Mouse (Mus musculus) stomach, embryonic 16.5 days (tissue): ENCODE data around the gene Syne3. TPM values are rescaled to one million over a fixed set of nuclear protein-coding genes. Genes with fewer than 3 reads are reported as not detected.

Experiments
- ATAC-seq: fragments of 200-750 bp; cut with Nextera tagmentation; 2 replicates; pipeline ENCODE4 v1.8.0; 2017; ENCODE audit warnings: moderate number of reproducible peaks, moderate TSS enrichment; ENCODE audit not compliant: insufficient read depth, low FRiP score
- H3K27ac ChIP-seq: fragments of 300-500 bp; sonication (generic); 2 replicates; pipeline ENCODE4 v1.5.1; 2014; ENCODE audit warnings: low read length
- H3K27me3 ChIP-seq: fragments of 300-500 bp; sonication (generic); 2 replicates; pipeline ENCODE4 v1.6.1; 2014; ENCODE audit warnings: low read length, control low read depth, mixed read lengths; ENCODE audit not compliant: control insufficient read depth, insufficient read depth
- H3K36me3 ChIP-seq: fragments of 300-500 bp; sonication (generic); 2 replicates; pipeline ENCODE4 v1.6.1; 2014; ENCODE audit warnings: low read length; ENCODE audit not compliant: control insufficient read depth, insufficient read depth
- H3K4me1 ChIP-seq: fragments of 300-500 bp; sonication (generic); 2 replicates; pipeline ENCODE4 v1.6.1; 2014; ENCODE audit warnings: low read length, control low read depth, mixed read lengths; ENCODE audit not compliant: control insufficient read depth, insufficient read depth
- H3K4me2 ChIP-seq: fragments of 300-500 bp; sonication (generic); 2 replicates; pipeline ENCODE4 v1.6.1; 2014; ENCODE audit warnings: low read depth, low read length, mixed read lengths
- H3K4me3 ChIP-seq: fragments of 300-500 bp; sonication (generic); replicated peaks from 2 replicates; pipeline ENCODE4 v1.5.1; 2014; ENCODE audit warnings: mild to moderate bottlenecking, low read length
- H3K9ac ChIP-seq: fragments of 300-500 bp; sonication (generic); 2 replicates; pipeline ENCODE4 v1.6.1; 2014; ENCODE audit warnings: low read length
- H3K9me3 ChIP-seq: fragments of 300-500 bp; sonication (generic); replicated peaks from 2 replicates; pipeline ENCODE4 v1.6.1; 2016; ENCODE audit warnings: low read length, control low read depth; ENCODE audit not compliant: control insufficient read depth
- WGBS: fragments of 180-500 bp; shearing (Covaris S2); extraction: QIAGEN DNeasy Blood & Tissue Kit; methylation state at CpG from one replicate; pipeline ENCODE4 v1.1.7; 2014; 5-methylcytosine and 5-hydroxymethylcytosine counted together
- polyA plus RNA-seq: library from polyadenylated mRNA; unstranded; fragments of >200 nt; fragmentation: Nextera tagmentation; extraction: Ambion mirVana; gene quantifications from 2 replicates; pipeline ENCODE4 v1.2.1, GENCODE M21; 2015

The Syne3 gene
- polyA plus RNA-seq, 1 experiment from 2014 or later: 0.81 TPM

DNA sequence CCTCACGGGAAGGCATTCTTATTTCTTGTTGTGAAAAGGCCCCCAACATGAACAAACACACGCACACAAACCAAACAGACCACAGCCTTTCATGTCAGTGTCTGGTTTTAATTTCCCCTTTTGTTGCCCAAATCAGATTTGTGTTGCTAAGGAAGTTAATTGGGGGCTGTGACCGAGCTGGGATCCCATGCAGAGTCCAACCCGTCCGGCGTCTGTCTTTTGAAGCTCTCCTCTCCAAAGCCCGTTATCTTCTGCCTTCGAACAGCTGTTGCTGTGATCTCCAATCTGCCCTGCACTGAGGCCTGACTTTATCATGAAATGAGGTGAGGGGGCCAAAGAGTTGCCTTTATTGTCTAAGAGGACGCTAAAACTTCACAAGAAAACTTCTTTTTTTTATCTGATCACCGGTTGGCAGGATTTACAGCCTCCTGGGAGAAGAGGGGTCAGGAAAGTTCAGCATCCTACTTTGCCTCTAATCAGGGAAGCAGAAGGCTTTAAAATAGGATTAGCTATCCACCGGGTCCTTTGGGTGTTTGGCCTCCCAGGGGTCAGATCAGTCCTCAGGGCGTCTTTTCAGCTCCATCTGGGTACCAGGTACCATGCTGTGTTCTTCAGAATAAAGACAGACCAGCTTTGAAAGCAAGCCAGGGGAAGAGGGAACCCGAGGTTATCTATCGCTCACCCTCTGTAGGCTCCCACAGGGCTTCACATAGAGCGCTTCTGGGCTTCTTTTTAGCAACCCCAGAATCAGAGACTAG is 101.4 kb downstream of the Syne3 start:
- WGBS: 26% methylated on average over 15 of the region's 15 CpGs
- H3K4me2 ChIP-seq: no peak overlapping the region

DNA sequence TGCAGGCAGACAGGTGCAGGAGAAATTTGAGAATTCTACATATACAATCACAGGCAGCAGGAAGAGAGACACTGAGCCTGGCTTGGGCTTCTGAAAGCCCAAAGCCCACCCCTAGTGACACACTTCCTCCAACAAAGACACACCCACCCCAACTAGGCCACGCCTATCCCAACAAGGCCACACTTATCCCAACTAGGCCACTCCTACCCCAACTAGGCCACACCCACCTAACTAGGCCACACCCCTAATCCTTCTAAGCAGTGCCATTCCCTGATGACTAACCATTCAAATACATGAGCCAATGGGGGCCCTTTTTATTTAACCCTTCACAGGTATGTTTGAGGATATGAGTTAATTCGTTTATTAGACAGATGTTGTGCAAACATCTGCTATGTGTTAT is 102.5 kb downstream of the Syne3 start:
- H3K27me3 ChIP-seq: no peaks in the 10 kb centered on the region
- no peaks in the 10 kb centered on the region for H3K36me3 ChIP-seq
- H3K4me1 ChIP-seq: peaks cover 7% of the 10 kb centered on the region
- no peaks in the 10 kb centered on the region for H3K9me3 ChIP-seq
- 85% methylated on average over 2 of the region's 2 CpGs for WGBS
- no peak overlapping the region for H3K4me2 ChIP-seq
- no peak overlapping the region for H3K9ac ChIP-seq
- no peak overlapping the region for H3K27ac ChIP-seq
- no peak overlapping the region for H3K4me3 ChIP-seq
- ATAC-seq: no peak

More for the DNA sequence above, 101.4 kb downstream of the Syne3 start:
- no peak overlapping the region for H3K4me3 ChIP-seq
- no peaks in the 10 kb centered on the region for H3K36me3 ChIP-seq
- no peaks in the 10 kb centered on the region for H3K9me3 ChIP-seq
- H3K27me3 ChIP-seq: no peaks in the 10 kb centered on the region
- no peak overlapping the region; the same call in 1 of the 2 replicates for H3K27ac ChIP-seq
- H3K4me1 ChIP-seq: peaks cover 10% of the 10 kb centered on the region
- H3K9ac ChIP-seq: no peak overlapping the region
- no peak for ATAC-seq

DNA sequence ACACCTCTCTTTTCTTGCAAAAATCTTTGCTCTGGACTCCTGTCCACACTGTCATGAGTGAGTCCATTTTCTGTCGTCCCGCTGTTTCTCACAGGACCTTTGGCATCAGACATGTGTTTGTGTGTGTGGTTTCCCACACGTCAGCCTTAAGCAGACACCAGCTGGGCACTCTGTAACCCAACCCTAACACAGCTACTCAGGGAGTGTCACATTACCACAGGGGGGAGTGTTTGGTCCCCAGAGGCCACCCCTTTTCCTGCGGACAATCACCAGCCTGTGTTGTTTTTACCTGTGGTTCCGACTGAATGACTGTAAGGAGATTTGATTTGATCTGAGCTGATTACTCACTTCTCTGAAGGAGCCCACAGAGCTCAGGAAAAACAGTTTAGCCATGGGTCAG is 105.5 kb downstream of the Syne3 start:
- Histone ChIP-seq H3K9ac (no peak overlapping the region), H3K27ac (no peak overlapping the region), H3K9me3 (no peaks in the 10 kb centered on the region), H3K4me2 (no peak overlapping the region), H3K4me1 (peaks cover 9% of the 10 kb centered on the region), H3K4me3 (no peak overlapping the region), H3K36me3 (no peaks in the 10 kb centered on the region), H3K27me3 (no peaks in the 10 kb centered on the region)
- 0 out of 2 replicates have a peak, but pooled peaks have one; percentile 48 for ATAC-seq
- WGBS: 16% methylated on average over 5 of the region's 5 CpGs

DNA sequence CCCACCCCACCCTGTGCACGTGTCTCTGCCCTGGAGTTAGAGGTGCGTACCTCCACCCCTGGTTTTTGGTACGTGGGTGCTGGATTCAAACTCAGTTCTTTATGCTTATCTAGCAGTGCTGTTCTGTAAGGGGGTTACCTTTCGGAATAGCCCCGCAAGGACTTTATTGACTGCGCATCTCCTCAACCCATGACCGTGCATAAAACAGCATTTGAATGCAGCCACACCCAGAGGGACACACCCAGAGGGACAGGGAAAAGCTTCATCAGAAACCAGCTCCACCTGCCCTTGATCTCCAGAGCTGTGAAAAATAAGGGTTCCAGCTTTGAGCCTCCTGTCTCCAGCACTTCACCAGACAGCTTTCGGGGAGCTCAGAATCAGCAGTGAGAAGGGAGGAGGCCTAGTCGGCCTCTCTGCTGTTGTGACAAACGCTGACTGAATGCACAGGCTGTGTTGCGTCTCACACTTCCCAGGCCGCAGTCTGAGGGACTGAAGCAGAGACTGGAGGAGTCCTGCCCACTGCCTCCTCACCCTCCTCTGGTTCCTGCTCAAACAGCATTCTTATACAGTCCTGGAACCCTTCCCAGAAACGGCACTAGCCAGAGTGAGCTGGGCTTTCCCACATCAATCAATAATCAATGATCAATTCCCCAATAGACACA is 107.1 kb downstream of the Syne3 start:
- no peaks in the 10 kb centered on the region for H3K27me3 ChIP-seq
- H3K27ac ChIP-seq: no peak overlapping the region
- WGBS: 70% methylated on average over 13 of the region's 13 CpGs
- no peaks in the 10 kb centered on the region for H3K9me3 ChIP-seq
- ATAC-seq: no peak
- no peak overlapping the region for H3K4me2 ChIP-seq
- no peaks in the 10 kb centered on the region for H3K36me3 ChIP-seq
- no peak overlapping the region for H3K4me3 ChIP-seq
- H3K4me1 ChIP-seq: 0 out of 2 replicates have a peak, but pooled peaks cover 7% of the 10 kb centered on the region
- H3K9ac ChIP-seq: no peak overlapping the region

DNA sequence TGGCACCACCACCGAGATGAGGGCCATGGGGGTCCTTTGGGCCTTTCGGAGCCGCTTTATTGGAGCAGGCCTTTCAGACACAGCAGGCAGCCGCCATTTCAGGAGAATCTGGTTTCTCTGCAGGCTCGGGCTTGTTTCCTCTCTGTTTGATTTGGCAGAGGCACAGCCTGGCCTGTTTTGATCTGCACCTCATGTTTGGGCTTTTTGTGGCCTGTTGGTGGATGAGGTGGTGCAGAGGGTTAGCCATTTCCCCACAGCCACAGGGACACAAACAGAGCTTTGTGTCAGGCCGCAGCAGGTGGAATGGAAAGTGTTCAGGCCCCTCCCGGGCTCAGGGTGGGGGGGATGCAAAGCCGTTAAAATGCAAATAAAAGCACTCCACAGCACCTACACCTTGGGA is 108.3 kb downstream of the Syne3 start:
- Histone ChIP-seq H3K4me2 (no peak overlapping the region), H3K9ac (no peak overlapping the region), H3K36me3 (no peaks in the 10 kb centered on the region), H3K9me3 (no peaks in the 10 kb centered on the region), H3K27me3 (no peaks in the 10 kb centered on the region), H3K4me1 (0 out of 2 replicates have a peak, but pooled peaks cover 14% of the 10 kb centered on the region), H3K4me3 (no peak overlapping the region), H3K27ac (no peak overlapping the region)
- 51% methylated on average over 8 of the region's 8 CpGs for WGBS
- no peak for ATAC-seq

DNA sequence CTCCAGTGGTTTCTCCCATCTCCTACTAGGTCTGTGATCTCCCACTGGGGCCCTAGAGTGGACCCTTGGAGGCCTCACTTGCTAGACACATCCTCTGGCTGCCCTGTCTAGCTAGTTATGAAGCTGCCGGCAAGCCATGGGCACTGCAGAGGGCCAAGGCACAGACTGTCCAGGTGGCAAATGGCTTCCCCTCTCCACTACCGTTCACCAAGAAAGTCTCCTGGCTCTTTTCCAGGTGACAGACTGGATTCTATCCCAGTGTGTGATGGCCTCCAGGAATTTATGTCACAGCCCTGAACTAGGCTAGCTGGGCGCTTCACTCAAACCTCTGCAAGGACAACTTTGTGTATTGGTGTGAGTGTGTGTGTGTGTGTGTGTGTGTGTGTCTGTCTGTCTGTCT is 109.8 kb downstream of the Syne3 start:
- Histone ChIP-seq H3K36me3 (no peaks in the 10 kb centered on the region), H3K4me3 (no peak overlapping the region), H3K9ac (no peak overlapping the region), H3K9me3 (no peaks in the 10 kb centered on the region), H3K4me1 (0 out of 2 replicates have a peak, but pooled peaks cover 14% of the 10 kb centered on the region), H3K27ac (no peak overlapping the region), H3K27me3 (no peaks in the 10 kb centered on the region), H3K4me2 (no peak overlapping the region)
- WGBS: 56% methylated on average over 3 of the region's 3 CpGs
- no peak for ATAC-seq

DNA sequence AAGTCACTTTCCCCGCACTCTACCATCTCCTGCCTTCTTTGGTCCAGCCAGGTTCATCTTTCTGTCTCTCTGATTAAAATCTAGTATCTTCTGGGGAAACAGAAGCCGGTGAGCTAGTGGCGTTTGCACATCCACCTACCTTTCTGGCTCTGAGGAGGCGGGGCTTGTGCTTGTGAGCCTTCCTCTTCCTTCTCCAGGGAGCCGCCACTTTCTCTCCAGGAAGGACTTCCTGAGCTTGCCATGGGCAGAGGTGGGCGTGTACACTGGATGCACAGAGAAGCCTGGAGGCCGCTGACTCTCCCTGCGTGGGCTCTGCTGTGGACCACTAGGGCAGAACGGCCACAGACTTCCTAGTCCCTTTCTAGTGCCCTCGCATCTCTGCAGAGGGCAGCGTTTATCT is 110.4 kb downstream of the Syne3 start:
- no peak for ATAC-seq
- H3K36me3 ChIP-seq: no peaks in the 10 kb centered on the region
- H3K4me3 ChIP-seq: no peak overlapping the region
- H3K9ac ChIP-seq: no peak overlapping the region
- no peak overlapping the region for H3K4me2 ChIP-seq
- H3K9me3 ChIP-seq: no peaks in the 10 kb centered on the region
- H3K4me1 ChIP-seq: 0 out of 2 replicates have a peak, but pooled peaks cover 14% of the 10 kb centered on the region
- H3K27me3 ChIP-seq: no peaks in the 10 kb centered on the region
- H3K27ac ChIP-seq: no peak overlapping the region
- WGBS: 50% methylated on average over 11 of the region's 11 CpGs

DNA sequence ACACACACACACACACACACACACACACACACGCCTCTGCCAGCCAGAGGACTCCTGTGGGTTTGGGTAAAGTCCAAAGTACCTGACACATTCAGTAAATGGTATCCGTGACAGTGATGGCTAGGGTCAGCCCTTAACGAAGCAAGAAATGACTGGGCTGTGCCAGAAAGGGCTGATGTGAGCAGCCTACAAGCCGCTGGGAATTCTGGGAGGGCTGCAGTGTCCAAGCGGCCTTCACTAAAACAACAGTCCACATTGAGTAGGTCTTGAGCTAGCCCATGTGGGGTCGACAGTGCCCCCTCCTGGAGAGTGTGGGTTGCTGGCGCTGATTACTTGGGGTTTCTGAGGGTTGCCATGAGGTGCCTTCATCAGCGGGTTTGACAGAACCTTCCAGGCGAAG is 110.9 kb downstream of the Syne3 start:
- Histone ChIP-seq H3K4me3 (no peak overlapping the region), H3K9ac (no peak overlapping the region), H3K27ac (no peak overlapping the region), H3K27me3 (no peaks in the 10 kb centered on the region), H3K4me1 (0 out of 2 replicates have a peak, but pooled peaks cover 10% of the 10 kb centered on the region), H3K4me2 (no peak overlapping the region), H3K36me3 (no peaks in the 10 kb centered on the region), H3K9me3 (no peaks in the 10 kb centered on the region)
- WGBS: 72% methylated on average over 9 of the region's 9 CpGs
- no peak; the same call in 1 of the 2 replicates for ATAC-seq

DNA sequence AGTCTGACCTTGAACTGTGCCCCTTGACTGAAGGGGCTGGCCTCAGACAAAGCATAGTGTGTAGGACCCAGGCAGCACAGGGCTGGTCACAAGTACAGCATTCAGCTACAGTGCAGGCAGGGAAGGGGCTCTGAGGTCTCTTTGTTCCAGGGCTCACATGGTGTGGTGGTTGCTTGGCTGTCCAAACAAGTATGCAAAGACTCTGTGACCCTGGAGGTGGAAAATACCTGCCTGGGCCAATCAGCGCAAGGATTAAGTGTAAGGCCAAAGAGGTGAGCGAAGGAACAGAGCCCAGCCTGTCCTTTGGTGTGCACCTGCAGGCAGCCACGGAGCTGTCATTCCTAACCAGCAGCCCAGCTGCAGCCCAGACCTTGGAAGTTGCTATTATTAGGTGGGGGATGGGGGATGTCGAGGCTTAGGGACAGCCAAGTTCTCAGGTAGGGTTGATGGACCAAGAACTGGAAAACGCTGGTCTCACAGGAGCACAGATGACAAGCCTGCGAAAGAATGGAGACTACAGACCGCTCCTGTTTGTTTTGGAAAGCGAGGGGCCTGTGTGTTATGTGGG is 112.5 kb downstream of the Syne3 start:
- Histone ChIP-seq H3K4me1 (0 out of 2 replicates have a peak, but pooled peaks cover 10% of the 10 kb centered on the region), H3K9ac (no peak overlapping the region), H3K27me3 (no peaks in the 10 kb centered on the region), H3K4me3 (no peak overlapping the region), H3K36me3 (no peaks in the 10 kb centered on the region), H3K4me2 (no peak overlapping the region), H3K27ac (peak overlapping the region; percentile 3; the same call in 1 of the 2 replicates), H3K9me3 (no peaks in the 10 kb centered on the region)
- peak; percentile 62 for ATAC-seq
- 49% methylated on average over 8 of the region's 8 CpGs for WGBS
